Mouse (Mus musculus) megakaryocyte, embryonic 14.5 days (primary cell): Measurements from ENCODE around the gene Dmc1.

ENCODE experiments used
- FLI1 ChIP-seq: IDR thresholded peaks from 2 replicates; pipeline ENCODE4 v1.6.1; 2012; ENCODE audit warnings: low read length, inconsistent platforms, mixed read lengths
- GATA1 ChIP-seq: IDR thresholded peaks from 3 replicates; pipeline ENCODE4 v1.6.1; 2012; ENCODE audit warnings: mixed read lengths, low read length, inconsistent platforms, borderline replicate concordance

DNA sequence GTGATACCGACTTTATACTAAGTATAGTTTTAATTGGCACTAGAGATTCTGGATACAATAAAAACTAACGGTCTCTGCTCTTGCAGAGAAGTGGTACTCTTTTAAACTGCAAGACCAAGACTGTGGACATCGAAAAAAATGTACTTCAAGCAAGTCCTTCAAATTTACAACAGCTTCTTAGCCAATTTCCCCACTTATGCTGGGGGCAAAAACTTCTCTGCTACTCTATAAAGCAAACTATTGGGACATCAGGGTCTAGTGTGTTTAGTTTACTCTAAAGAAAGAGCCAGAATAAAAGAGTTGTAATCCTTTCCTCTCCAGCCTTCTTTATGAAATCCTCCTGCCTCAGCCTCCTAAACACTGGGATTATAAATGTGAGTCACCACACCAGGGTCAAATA, 60.9 kb downstream of the Dmc1 start:
- no peak for TF ChIP-seq GATA1
- TF ChIP-seq FLI1 = no peak
